Mouse (Mus musculus): ENCODE data around the gene Sh3glb2. TPM values are rescaled to one million over a fixed set of nuclear protein-coding genes. Genes with fewer than 3 reads are reported as not detected.

Gene Sh3glb2
- polyA plus RNA-seq, 1 experiment from 2014 or later, result 101 TPM

DNA sequence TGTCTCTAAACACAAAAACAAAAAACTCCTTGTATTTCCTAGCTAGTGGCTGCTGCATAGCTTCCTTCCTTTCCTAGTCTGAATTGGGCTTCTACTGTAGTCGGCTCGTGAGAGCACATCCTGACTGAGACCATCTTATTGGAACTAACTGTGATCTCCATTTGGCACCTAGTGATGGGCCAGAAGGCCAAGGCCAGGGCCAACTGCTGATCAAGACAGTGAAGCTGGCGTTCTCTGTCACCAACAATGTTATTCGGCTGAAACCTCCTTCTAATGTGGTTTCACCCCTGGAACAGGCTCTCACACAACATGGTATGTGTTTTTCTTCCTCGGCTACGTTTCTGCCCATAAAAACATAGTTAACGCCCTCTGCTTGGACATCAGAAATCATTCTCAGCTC is 31.9 kb downstream of the Sh3glb2 start:
- no peak overlapping the region for H3K9ac ChIP-seq (replicated peaks)
- H3K27ac ChIP-seq (replicated peaks), result no peak overlapping the region
- H3K36me3 ChIP-seq, result peaks cover 99% of the 10 kb centered on the region
- ATAC-seq (ENCODE audit: low FRiP score, low read depth), result no peak
- H3K4me2 ChIP-seq (replicated peaks), result no peak overlapping the region
- no peaks in the 10 kb centered on the region for H3K4me1 ChIP-seq
- H3K4me3 ChIP-seq, result no peak overlapping the region
- no peaks in the 10 kb centered on the region for H3K9me3 ChIP-seq
- H3K27me3 ChIP-seq, result no peaks in the 10 kb centered on the region
- WGBS, result 92% methylated on average over 7 of the region's 7 CpGs

DNA sequence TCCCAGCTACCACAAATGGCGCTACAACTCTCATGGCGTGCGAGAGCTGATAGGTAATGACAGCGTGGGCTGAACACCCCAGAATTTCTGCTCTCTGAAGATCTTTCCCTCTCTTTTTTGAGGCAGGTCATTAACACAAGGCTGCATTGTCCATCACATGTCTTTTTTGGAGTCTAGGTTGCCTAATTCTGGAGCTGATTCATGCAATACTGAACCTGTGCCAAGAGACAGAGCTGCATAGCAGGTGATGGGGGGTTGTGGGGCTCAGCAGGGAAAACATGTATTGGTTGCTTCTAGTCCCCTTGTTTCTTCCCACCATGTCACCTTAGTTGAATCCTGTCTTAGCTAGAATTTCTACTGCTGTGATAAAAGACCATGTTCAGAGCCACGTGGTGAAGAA is 33.8 kb downstream of the Sh3glb2 start:
- H3K36me3 ChIP-seq, result peaks cover 97% of the 10 kb centered on the region
- 94% methylated on average over 5 of the region's 5 CpGs for WGBS

DNA sequence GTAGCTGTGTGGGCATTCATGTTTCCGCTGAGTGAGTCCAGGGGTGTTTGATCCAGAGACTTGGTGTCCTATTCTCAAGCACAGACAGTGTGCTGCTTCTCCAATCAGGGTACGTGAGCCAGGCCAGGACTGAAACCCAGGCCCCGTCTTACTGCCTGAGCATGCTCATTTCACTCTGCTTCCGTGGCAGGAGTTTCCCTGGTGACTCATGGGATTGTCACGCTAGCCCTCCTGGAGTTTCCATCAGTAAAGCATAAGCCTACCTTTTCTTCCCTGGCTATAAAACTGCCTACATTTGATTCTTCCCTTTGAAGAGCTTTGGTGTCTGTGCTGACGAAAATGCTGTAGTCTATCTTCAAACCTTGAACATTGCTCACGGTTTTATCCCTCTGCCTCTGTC is 36.0 kb downstream of the Sh3glb2 start:
- no peaks in the 10 kb centered on the region for H3K4me1 ChIP-seq
- H3K27ac ChIP-seq (replicated peaks), result no peak overlapping the region
- H3K9ac ChIP-seq (replicated peaks), result no peak overlapping the region
- no peaks in the 10 kb centered on the region for H3K9me3 ChIP-seq
- no peak overlapping the region for H3K4me3 ChIP-seq
- H3K4me2 ChIP-seq (replicated peaks), result no peak overlapping the region
- no peaks in the 10 kb centered on the region for H3K27me3 ChIP-seq
- H3K36me3 ChIP-seq, result peaks cover 91% of the 10 kb centered on the region
- no peak for ATAC-seq (ENCODE audit: low FRiP score, low read depth)
- WGBS, result 92% methylated on average over 7 of the region's 7 CpGs

More for the DNA sequence above, 33.8 kb downstream of the Sh3glb2 start:
- Histone ChIP-seq H3K4me3 (no peak overlapping the region), H3K4me1 (no peaks in the 10 kb centered on the region), H3K4me2 (replicated peaks) (no peak overlapping the region), H3K9me3 (no peaks in the 10 kb centered on the region), H3K27me3 (no peaks in the 10 kb centered on the region), H3K27ac (replicated peaks) (no peak overlapping the region), H3K9ac (replicated peaks) (no peak overlapping the region)
- no peak for ATAC-seq (ENCODE audit: low FRiP score, low read depth)

DNA sequence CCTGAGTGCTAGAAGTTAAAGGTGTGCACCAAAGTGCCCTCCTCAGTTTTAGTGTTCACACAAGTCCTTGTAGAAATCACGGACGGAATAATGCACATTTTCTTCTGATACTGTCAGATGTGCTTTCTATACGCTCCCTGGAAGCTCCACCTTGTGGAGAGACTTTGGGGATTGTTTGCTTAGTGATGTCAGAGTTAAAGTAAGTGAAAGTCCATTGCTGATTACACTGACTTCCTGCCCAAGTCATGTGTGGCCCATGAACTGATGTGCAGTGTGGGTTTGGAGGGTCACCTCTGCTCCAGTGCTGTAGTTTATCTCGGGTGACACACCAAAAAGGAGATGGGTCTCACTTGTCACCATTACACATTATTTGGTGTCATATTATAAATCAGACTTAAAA is 39.9 kb downstream of the Sh3glb2 start:
- Histone ChIP-seq H3K27ac (replicated peaks) (no peak overlapping the region), H3K27me3 (no peaks in the 10 kb centered on the region), H3K9ac (replicated peaks) (no peak overlapping the region), H3K4me2 (replicated peaks) (no peak overlapping the region), H3K36me3 (peaks cover 91% of the 10 kb centered on the region), H3K4me1 (no peaks in the 10 kb centered on the region), H3K4me3 (no peak overlapping the region), H3K9me3 (no peaks in the 10 kb centered on the region)
- no peak for ATAC-seq (ENCODE audit: low FRiP score, low read depth)
- WGBS, result 91% methylated on average over 4 of the region's 4 CpGs

DNA sequence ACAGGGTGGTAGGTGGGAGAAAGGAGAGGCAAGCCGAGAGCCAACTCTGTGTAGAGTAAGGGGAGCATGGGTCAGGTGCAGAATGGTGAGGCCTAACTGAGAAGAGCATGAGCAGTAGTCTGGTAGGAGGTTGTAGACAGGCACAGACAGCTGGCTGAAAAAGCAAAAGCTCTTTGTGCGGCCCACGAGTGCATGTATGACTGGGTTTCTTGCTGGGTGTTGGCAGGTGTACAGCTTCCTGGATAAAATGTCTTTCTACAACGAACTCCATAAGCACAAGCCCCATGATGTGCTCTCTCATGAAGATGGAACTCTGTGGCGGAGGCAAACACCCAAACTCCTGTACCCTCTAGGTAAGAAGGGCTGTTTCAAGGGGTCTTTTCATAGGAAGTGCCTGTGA is 42.2 kb downstream of the Sh3glb2 start:
- H3K9ac ChIP-seq (replicated peaks), result no peak overlapping the region
- H3K4me2 ChIP-seq (replicated peaks), result no peak overlapping the region
- peaks cover 91% of the 10 kb centered on the region for H3K36me3 ChIP-seq
- no peaks in the 10 kb centered on the region for H3K9me3 ChIP-seq
- WGBS, result 94% methylated on average over 5 of the region's 5 CpGs
- ATAC-seq (ENCODE audit: low FRiP score, low read depth), result no peak
- no peak overlapping the region for H3K27ac ChIP-seq (replicated peaks)
- H3K4me1 ChIP-seq, result no peaks in the 10 kb centered on the region
- no peak overlapping the region for H3K4me3 ChIP-seq
- no peaks in the 10 kb centered on the region for H3K27me3 ChIP-seq

DNA sequence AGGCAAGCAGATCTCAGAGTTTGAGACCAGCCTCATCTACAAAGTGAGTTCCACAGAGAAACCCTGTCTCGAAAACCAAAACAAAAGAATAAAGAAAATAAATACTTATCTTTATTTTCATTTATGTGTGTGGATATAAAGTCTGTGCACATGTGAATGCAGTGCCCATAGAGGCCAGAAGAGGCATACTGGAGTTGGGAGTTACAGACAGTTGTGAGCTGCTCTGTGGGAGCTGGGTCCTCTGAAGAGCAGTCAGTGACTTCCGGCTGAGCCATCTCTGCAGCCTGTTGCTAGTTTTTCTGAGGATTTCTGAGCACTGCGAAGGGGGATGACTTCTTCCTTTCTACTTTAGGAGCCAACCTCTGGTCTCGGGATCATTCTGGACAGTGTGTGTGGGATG is 43.0 kb downstream of the Sh3glb2 start:
- no peaks in the 10 kb centered on the region for H3K9me3 ChIP-seq
- H3K27me3 ChIP-seq, result no peaks in the 10 kb centered on the region
- H3K36me3 ChIP-seq, result peaks cover 91% of the 10 kb centered on the region
- H3K4me1 ChIP-seq, result no peaks in the 10 kb centered on the region
- no peak overlapping the region for H3K27ac ChIP-seq (replicated peaks)
- 95% methylated on average over 4 of the region's 4 CpGs for WGBS
- no peak for ATAC-seq (ENCODE audit: low FRiP score, low read depth)
- no peak overlapping the region for H3K4me2 ChIP-seq (replicated peaks)
- no peak overlapping the region for H3K9ac ChIP-seq (replicated peaks)
- H3K4me3 ChIP-seq, result no peak overlapping the region

DNA sequence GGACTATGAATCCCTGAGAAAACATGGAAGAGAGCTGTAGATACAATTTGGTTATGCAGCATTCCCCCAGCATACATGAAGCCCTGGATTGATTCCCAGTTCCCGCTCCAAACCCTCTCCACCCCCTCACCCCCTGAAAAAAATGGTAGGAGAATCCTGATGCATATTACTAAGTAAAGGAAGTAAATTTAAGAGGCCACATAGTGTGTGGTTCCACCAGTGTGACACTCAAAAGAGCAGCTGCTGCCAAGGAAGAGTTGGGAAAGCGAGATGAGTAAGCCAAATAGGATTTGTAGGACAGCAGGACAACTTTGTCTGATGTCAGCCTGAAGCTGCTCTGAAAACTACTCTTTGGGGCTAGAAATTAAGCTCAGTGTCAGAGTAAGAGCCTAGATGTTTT is 47.7 kb downstream of the Sh3glb2 start:
- peaks cover 98% of the 10 kb centered on the region for H3K36me3 ChIP-seq
- H3K4me3 ChIP-seq, result no peak overlapping the region
- no peaks in the 10 kb centered on the region for H3K27me3 ChIP-seq
- WGBS, result 94% methylated on average over 2 of the region's 2 CpGs
- ATAC-seq (ENCODE audit: low FRiP score, low read depth), result no peak
- H3K27ac ChIP-seq (replicated peaks), result no peak overlapping the region
- no peaks in the 10 kb centered on the region for H3K4me1 ChIP-seq
- no peak overlapping the region for H3K9ac ChIP-seq (replicated peaks)
- no peak overlapping the region for H3K4me2 ChIP-seq (replicated peaks)
- H3K9me3 ChIP-seq, result no peaks in the 10 kb centered on the region

DNA sequence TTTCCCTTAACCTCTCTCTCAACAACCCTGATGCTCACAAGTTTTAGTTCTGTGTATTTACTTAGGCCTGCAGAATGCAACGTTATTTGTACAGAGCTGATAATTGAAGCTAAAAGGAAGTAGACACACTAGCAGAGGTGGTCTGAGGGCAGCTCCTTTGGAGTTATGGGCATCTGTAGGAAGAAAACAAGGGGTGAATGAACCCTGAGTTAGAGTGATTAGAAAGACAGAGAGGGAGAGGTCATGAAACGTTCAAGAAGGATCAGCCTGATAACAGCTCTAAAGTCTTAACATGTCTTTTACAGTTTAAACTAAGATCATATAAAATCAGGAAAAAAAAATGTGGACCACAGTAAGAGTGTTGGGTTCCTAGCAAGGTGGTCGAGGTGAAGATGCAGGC is 49.8 kb downstream of the Sh3glb2 start:
- Histone ChIP-seq H3K4me2 (replicated peaks) (no peak overlapping the region), H3K9ac (replicated peaks) (no peak overlapping the region), H3K4me3 (no peak overlapping the region), H3K36me3 (peaks cover 98% of the 10 kb centered on the region), H3K4me1 (no peaks in the 10 kb centered on the region), H3K27me3 (no peaks in the 10 kb centered on the region), H3K27ac (replicated peaks) (no peak overlapping the region), H3K9me3 (no peaks in the 10 kb centered on the region)
- no peak for ATAC-seq (ENCODE audit: low FRiP score, low read depth)
- 92% methylated on average over 3 of the region's 3 CpGs for WGBS

DNA sequence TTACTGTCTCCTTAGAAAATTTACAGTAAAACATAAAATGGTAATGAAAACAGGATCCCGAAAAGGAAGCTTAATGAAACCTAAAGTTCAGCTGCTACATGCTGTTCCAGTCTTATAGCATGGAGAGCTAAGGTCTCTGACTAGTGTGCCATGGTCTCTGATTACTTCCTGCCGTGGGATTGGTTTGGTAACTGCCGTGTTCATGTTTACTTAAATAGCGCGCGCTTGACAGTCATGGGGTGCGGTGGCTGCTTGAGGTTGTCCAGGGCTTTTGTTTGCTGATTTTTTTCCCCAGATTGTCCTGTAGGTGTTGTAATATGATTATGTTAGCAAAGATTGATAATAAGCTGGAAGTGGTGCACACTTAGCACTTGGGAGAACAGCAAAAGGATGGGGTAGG is 53.0 kb downstream of the Sh3glb2 start:
- Histone ChIP-seq H3K36me3 (peaks cover 96% of the 10 kb centered on the region), H3K9ac (replicated peaks) (no peak overlapping the region), H3K27me3 (no peaks in the 10 kb centered on the region), H3K27ac (replicated peaks) (no peak overlapping the region), H3K4me2 (replicated peaks) (no peak overlapping the region), H3K4me1 (no peaks in the 10 kb centered on the region), H3K9me3 (no peaks in the 10 kb centered on the region), H3K4me3 (no peak overlapping the region)
- no peak for ATAC-seq (ENCODE audit: low FRiP score, low read depth)
- WGBS, result 97% methylated on average over 7 of the region's 7 CpGs

DNA sequence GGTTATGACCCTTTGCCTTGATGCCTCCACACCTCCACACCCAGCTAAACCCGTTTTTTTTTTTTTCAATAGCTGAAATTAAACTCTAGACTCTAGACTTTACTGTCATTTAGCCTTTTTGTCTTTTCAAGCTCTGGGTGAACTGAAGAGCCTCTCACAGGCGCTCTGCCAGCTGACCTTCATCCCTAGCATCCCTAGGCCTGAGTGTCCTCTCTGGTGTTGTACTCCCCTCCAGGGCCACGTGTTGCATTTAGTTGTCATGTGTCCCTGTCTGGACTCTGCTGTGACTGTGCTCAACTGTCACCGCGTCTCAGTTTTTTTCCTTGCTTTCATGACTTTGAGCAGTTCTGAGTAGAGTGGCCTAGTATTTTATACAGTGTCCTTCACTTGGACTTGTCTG is 59.2 kb downstream of the Sh3glb2 start:
- H3K27me3 ChIP-seq, result no peaks in the 10 kb centered on the region
- no peaks in the 10 kb centered on the region for H3K4me1 ChIP-seq
- H3K36me3 ChIP-seq, result peaks cover 75% of the 10 kb centered on the region
- WGBS, result 90% methylated on average over 5 of the region's 5 CpGs
- ATAC-seq (ENCODE audit: low FRiP score, low read depth), result no peak
- no peak overlapping the region for H3K9ac ChIP-seq (replicated peaks)
- no peaks in the 10 kb centered on the region for H3K9me3 ChIP-seq
- H3K4me2 ChIP-seq (replicated peaks), result no peak overlapping the region
- H3K27ac ChIP-seq (replicated peaks), result no peak overlapping the region
- no peak overlapping the region for H3K4me3 ChIP-seq

DNA sequence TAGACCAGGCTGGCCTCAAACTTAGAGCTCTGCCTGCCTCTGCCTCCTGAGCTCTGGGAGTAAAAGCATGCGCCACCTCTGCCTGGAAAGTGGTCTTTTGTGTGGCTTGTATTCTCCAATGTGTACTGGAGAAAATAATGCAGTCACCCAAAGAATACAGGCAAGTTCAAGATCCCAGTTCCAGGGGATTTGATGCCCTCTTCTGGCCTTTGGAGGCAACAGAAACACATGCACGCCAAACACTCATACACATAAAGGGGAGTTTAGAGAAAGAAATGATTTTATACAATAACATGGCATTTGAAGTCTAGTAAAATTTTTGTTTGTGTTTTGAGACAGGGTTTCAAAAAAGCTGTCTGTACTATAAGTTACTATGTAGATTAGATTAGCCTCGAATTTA is 59.6 kb downstream of the Sh3glb2 start:
- H3K4me3 ChIP-seq, result no peak overlapping the region
- H3K9me3 ChIP-seq, result no peaks in the 10 kb centered on the region
- H3K4me1 ChIP-seq, result no peaks in the 10 kb centered on the region
- ATAC-seq (ENCODE audit: low FRiP score, low read depth), result no peak
- no peak overlapping the region for H3K4me2 ChIP-seq (replicated peaks)
- no peak overlapping the region for H3K27ac ChIP-seq (replicated peaks)
- H3K9ac ChIP-seq (replicated peaks), result no peak overlapping the region
- H3K36me3 ChIP-seq, result peaks cover 71% of the 10 kb centered on the region
- WGBS, result 76% methylated on average over 3 of the region's 3 CpGs
- no peaks in the 10 kb centered on the region for H3K27me3 ChIP-seq

All from midbrain, embryonic 12.5 days (tissue).